Mouse (Mus musculus) kidney, postnatal 0 days (tissue): ENCODE measurements around the gene Gm27027. TPM values are rescaled to one million over a fixed set of nuclear protein-coding genes. Genes with fewer than 3 reads are reported as not detected.

Experiments used
- ATAC-seq: fragments of 200-750 bp; cut with Nextera tagmentation; replicated peaks from 2 replicates; pipeline ENCODE4 v1.8.0; 2017; ENCODE audit warnings: low read depth, moderate number of reproducible peaks, moderate TSS enrichment, moderate library complexity; ENCODE audit not compliant: low FRiP score
- DNase-seq: peaks from one replicate; pipeline ENCODE4 v3.0.0-alpha.2; 2016; ENCODE audit warnings: low spot score
- H3K27ac ChIP-seq: fragments of 300-500 bp; sonication (generic); 2 replicates; pipeline ENCODE4 v1.5.1; 2014; ENCODE audit warnings: mild to moderate bottlenecking
- H3K27me3 ChIP-seq: fragments of 300-500 bp; sonication (generic); 2 replicates; pipeline ENCODE4 v1.6.1; 2014; ENCODE audit warnings: low read length, mixed read lengths; ENCODE audit not compliant: insufficient read depth
- H3K36me3 ChIP-seq: fragments of 300-500 bp; sonication (generic); 2 replicates; pipeline ENCODE4 v1.6.1; 2014; ENCODE audit warnings: low read length, mixed read lengths; ENCODE audit not compliant: insufficient read depth
- H3K4me1 ChIP-seq: fragments of 300-500 bp; sonication (generic); replicated peaks from 2 replicates; pipeline ENCODE4 v1.6.1; 2014; ENCODE audit warnings: antibody characterized with exemption, low read length, mixed read lengths; ENCODE audit not compliant: insufficient read depth
- H3K4me2 ChIP-seq: fragments of 300-500 bp; sonication (generic); 2 replicates; pipeline ENCODE4 v1.6.1; 2014; ENCODE audit warnings: mild to moderate bottlenecking, low read length, moderate library complexity, mixed read lengths
- H3K4me3 ChIP-seq: fragments of 300-500 bp; sonication (generic); replicated peaks from 2 replicates; pipeline ENCODE4 v1.5.1; 2014; ENCODE audit warnings: low read depth, low read length
- H3K9ac ChIP-seq: fragments of 300-500 bp; sonication (generic); 2 replicates; pipeline ENCODE4 v1.6.1; 2014; ENCODE audit warnings: low read depth, low read length
- H3K9me3 ChIP-seq: fragments of 300-500 bp; sonication (generic); replicated peaks from 2 replicates; pipeline ENCODE4 v1.6.1; 2016; ENCODE audit warnings: low read length, inconsistent platforms, mixed read lengths
- CTCF ChIP-seq: IDR thresholded peaks from 2 replicates; pipeline ENCODE4 v1.5.1; 2016; ENCODE audit warnings: antibody characterized with exemption, low read depth, mild to moderate bottlenecking, moderate library complexity
- WGBS: fragments of 180-500 bp; shearing (Covaris S2); extraction: QIAGEN DNeasy Blood & Tissue Kit; methylation state at CpG from one replicate; pipeline ENCODE4 v1.1.7; 2014; 5-methylcytosine and 5-hydroxymethylcytosine counted together
- polyA plus RNA-seq: library from polyadenylated mRNA; unstranded; fragments of >200 nt; fragmentation: Nextera tagmentation; extraction: Ambion mirVana; gene quantifications from 2 replicates; pipeline ENCODE4 v1.2.1, GENCODE M21; 2015

Gm27027 gene
- not detected in 2 replicates for polyA plus RNA-seq

DNA sequence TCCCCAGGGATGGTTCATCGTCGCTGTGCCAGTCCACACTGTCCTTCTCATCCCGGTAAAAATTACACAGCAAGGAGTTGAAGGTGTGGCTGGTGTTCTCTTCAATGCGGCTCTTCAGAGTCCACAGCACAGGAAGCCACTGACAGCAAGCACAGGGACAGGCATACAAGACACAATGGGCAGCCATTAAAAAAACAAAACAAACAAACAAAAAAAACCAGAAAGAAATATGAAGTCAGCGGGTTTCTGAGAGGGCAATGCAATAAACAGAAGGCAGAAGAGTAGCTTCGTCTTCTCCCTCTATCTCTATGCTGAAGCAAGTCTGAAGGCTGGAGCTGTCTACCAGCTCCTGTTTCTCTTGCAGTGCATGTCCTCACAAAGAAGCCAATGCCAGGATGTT is at the start of gene Gm27027:
Gene Gm27027, minus strand, starts transcription at position 101 of the 400 bp plus-strand sequence.
- no peaks in the 10 kb centered on the region for H3K27me3 ChIP-seq
- no peak within 1 kb of the TSS for H3K9ac ChIP-seq
- no peak within 1 kb of the TSS for H3K4me2 ChIP-seq
- WGBS: 91% methylated on average over 6 of the region's 6 CpGs
- no peak for DNase-seq
- ATAC-seq: no peak
- no peaks in the 10 kb centered on the region for H3K9me3 ChIP-seq
- H3K4me1 ChIP-seq: no peaks in the 10 kb centered on the region
- H3K27ac ChIP-seq: no peak within 1 kb of the TSS
- TF ChIP-seq CTCF: no peak
- H3K4me3 ChIP-seq: no peak within 1 kb of the TSS
- H3K36me3 ChIP-seq: peaks cover 59% of the 10 kb centered on the region

DNA sequence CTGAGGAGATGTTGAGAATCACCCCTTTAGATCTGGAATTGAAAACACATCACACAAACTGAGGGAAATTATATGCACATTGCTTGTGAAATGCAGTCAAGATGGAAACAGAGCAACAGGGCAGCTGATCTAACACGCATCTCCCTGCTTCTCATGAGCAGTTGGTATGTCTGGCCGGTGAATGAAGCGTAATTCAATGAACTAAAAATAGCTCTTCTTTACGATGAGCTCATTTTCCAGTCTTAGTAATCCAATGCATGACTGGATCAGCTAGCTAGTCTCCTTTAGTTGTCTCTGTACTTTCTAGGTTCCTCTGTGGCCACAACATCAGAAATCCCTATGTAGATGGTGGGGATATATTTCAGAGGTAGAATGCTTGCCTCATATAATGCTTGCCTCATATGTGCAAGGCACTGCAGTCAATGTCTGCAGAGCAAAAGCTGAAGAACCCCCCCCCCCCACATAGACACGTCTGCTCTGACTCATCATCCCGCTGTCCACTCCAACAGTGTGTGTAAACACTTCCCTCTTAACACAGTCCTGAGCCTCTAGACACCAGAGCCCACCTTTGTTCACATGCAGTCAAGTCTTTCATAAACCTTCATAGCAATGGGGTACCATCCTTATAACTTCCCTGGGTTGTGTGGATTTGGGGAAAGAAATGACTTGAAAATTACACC is 49.4 kb upstream of the Gm27027 start:
- 50% methylated on average over 6 of the region's 6 CpGs for WGBS
- no peak for TF ChIP-seq CTCF
- H3K9ac ChIP-seq: no peak overlapping the region
- H3K4me1 ChIP-seq: no peaks in the 10 kb centered on the region
- DNase-seq: peak; percentile 14
- peaks cover 6% of the 10 kb centered on the region; the same call in 1 of the 2 replicates for H3K36me3 ChIP-seq
- no peak overlapping the region for H3K4me2 ChIP-seq
- ATAC-seq: no peak
- no peaks in the 10 kb centered on the region for H3K9me3 ChIP-seq
- H3K27me3 ChIP-seq: no peaks in the 10 kb centered on the region
- no peak overlapping the region for H3K27ac ChIP-seq
- no peak overlapping the region for H3K4me3 ChIP-seq

DNA sequence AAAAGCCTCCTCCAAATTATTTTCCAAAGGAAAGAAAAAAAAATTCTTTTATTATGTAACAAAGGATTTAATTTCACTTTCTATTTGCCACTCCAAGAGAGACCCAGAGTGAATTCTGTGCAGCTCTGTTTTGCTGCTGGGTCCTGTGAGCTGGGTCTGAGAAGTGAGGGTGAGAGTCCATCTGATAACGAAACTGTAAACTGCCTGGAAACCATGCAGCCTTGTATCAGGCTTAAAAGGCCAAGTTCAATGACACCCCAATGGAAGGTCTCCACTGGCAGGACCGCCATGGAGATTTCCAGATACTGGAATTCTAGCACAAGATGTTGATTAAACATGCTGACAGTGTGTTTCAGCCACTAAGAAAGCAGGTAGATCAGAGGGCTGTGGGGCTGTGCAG is 48.0 kb upstream of the Gm27027 start:
- no peak overlapping the region for H3K9ac ChIP-seq
- H3K4me3 ChIP-seq: no peak overlapping the region
- no peak for TF ChIP-seq CTCF
- no peak for DNase-seq
- no peaks in the 10 kb centered on the region for H3K9me3 ChIP-seq
- no peak for ATAC-seq
- WGBS: 81% methylated on average over 2 of the region's 2 CpGs
- H3K27me3 ChIP-seq: no peaks in the 10 kb centered on the region
- no peak overlapping the region for H3K4me2 ChIP-seq
- H3K36me3 ChIP-seq: peaks cover 6% of the 10 kb centered on the region; the same call in 1 of the 2 replicates
- H3K27ac ChIP-seq: no peak overlapping the region
- H3K4me1 ChIP-seq: no peaks in the 10 kb centered on the region

DNA sequence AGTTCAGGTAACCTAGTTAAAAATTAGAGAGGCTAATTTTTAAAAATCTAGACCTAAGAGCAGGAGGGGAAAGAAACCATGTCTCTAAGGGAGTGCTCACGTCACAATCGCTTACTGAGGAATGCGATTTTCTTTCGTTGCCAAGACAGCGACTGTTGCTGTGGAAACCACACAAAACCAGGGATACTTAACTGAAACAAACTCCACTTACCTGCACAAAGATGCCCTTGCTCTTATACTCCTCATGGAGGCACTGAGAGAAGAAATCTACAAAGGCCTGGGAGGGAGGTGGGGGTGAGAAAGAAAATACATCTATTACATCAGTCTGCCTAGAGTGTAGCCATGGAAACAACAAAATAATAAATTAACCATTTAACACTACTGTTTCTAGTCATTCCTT is 47.5 kb upstream of the Gm27027 start:
- no peak for TF ChIP-seq CTCF
- Histone ChIP-seq H3K27ac (no peak overlapping the region), H3K9ac (no peak overlapping the region), H3K27me3 (no peaks in the 10 kb centered on the region), H3K4me1 (no peaks in the 10 kb centered on the region), H3K36me3 (peaks cover 6% of the 10 kb centered on the region; the same call in 1 of the 2 replicates), H3K4me3 (no peak overlapping the region), H3K9me3 (no peaks in the 10 kb centered on the region), H3K4me2 (no peak overlapping the region)
- ATAC-seq (no peak), DNase-seq (no peak)
- 68% methylated on average over 5 of the region's 5 CpGs for WGBS

DNA sequence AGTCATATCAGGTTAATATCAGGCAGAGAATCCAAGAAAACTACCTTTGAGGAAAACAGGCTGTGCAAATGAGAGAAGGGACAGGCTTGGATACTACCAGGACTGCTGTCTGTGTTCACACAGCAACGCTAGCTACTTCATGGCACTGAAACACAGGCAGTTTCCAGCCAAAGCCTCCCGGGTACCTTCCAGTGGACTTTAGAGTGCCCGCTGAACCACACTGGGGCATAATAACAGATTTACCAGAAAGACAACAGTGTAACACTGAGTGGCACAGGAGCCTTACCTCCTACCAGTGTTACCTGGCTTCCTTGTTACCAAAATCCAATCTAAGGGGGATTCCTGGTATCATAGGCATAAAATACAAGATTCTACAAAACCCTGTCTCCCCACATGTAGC is 46.3 kb upstream of the Gm27027 start:
- DNase-seq: no peak
- 96% methylated on average over 3 of the region's 3 CpGs for WGBS

DNA sequence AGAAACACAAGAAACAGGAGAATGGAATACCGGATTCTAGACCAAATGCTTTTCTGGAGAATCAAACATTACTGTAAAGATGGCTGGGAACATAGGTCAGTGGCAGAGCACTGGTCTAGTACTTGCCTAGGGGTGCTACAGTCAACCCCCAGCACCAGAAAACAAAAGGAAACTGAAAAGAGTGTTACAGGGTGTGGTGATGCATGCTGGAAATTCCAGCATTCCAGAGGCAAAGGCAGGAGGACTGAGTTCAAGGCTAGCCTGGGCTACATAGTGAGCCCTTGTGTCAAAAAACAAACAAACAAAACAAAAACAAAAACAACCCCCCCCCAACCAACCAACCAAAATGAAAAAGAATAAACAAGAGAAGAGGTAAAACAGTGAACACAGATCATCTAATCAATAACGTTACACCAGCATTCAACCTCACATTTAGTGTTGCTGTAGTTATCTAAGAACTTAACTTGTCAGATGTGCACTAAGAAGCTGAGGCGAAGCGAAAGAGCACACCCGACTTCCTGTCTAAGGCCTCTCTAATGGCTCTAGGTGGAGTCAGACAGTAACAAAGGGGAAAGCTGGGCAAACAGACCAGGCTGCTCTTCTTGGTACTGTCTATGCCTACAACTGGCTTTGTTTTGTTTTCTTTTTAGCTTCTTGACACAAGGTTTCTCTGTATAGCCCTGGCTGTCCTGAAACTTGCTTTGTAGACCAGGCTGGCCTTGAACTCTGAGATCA is 44.4 kb upstream of the Gm27027 start:
- no peak for ATAC-seq

More for the DNA sequence above, 46.3 kb upstream of the Gm27027 start:
- H3K27ac ChIP-seq: no peak overlapping the region
- no peak overlapping the region for H3K4me2 ChIP-seq
- peaks cover 6% of the 10 kb centered on the region; the same call in 1 of the 2 replicates for H3K36me3 ChIP-seq
- H3K9me3 ChIP-seq: no peaks in the 10 kb centered on the region
- no peak for TF ChIP-seq CTCF
- H3K4me3 ChIP-seq: no peak overlapping the region
- no peaks in the 10 kb centered on the region for H3K27me3 ChIP-seq
- ATAC-seq: no peak
- H3K9ac ChIP-seq: no peak overlapping the region
- H3K4me1 ChIP-seq: no peaks in the 10 kb centered on the region

More for the DNA sequence above, 44.4 kb upstream of the Gm27027 start:
- Histone ChIP-seq H3K27ac (no peak overlapping the region), H3K4me3 (no peak overlapping the region), H3K4me2 (no peak overlapping the region), H3K9ac (no peak overlapping the region), H3K4me1 (no peaks in the 10 kb centered on the region), H3K36me3 (peaks cover 6% of the 10 kb centered on the region; the same call in 1 of the 2 replicates), H3K9me3 (no peaks in the 10 kb centered on the region), H3K27me3 (no peaks in the 10 kb centered on the region)
- no peak for DNase-seq
- no peak for TF ChIP-seq CTCF
- 90% methylated on average over 5 of the region's 5 CpGs for WGBS
